Mouse (Mus musculus): Measurements from ENCODE around the gene Slc4a1.
A peak's percentile ranks its signal among the peaks of the same experiment; 100 is the strongest.

Gene Slc4a1

GRCm38 (mm10) chr11:102319941-102320685 lies 45.9 kb downstream of the Slc4a1 start:
- DNase-seq, result peak; percentile 89 to 90

DNA sequence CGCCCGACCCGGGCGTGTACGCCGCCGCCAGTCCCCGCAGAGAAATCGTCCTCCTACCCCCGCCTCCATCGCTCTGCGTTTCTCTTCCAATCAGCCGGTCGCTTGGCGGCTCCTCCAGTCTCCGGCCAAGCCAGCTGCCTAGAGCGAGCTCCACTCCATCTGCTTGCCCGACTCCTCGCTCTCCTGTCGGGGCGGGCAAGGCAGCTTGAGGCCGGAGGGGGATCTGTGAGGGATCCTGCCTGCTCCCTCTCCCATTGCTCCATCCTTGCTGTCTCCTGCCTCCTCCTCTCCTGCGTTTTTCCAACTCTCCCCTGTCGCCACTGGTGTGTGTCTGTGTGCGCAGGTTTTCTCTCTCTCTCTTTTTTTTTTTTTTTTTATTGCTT lies 46.6 kb downstream of the Slc4a1 start, which contains the start of gene Ubtf:
Gene Ubtf (minus strand): TSS at position 333 of the 383 bp plus-strand sequence.
- peak; percentile 76 to 80 for DNase-seq

GRCm38 (mm10) chr11:102318576-102319409 lies 47.2 kb downstream of the Slc4a1 start:
- DNase-seq, result peak in 1 of 2 experiments; percentile 60

GRCm38 (mm10) chr11:102317901-102318575 lies 48.0 kb downstream of the Slc4a1 start:
- peak; percentile 70 to 75 for DNase-seq

DNA sequence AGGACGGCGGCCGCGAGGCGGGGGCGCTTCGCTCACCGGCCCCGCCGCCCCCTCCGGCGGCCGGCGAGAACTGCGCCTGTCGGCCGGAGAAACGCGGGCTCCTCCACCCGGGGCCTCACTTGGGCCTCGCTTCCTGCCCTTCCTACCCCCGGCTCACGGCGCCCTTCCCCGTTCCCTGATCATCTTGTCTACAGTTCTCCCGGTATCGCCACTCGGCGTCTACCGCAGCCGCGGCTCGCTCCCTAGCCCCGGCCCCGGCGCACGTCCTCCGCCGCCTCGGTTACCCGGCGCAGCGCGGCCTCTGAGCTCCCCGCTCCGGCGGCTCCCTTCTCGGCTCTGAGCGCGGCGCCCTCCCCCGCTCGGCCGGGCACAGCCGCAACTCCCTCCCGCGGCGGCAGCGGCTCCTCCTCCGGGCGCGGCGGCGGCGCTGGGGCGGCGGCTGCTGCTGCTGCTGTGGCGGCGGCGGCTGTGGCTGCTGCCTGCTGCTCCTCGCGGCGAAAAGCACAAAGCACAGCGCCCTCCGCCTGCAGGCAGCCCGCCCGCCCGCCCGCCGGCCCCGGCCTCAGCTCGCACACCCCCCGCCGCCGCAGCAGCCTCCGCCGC lies 48.6 kb downstream of the Slc4a1 start:
- peak in 1 of 2 experiments; percentile 41 for DNase-seq

DNA sequence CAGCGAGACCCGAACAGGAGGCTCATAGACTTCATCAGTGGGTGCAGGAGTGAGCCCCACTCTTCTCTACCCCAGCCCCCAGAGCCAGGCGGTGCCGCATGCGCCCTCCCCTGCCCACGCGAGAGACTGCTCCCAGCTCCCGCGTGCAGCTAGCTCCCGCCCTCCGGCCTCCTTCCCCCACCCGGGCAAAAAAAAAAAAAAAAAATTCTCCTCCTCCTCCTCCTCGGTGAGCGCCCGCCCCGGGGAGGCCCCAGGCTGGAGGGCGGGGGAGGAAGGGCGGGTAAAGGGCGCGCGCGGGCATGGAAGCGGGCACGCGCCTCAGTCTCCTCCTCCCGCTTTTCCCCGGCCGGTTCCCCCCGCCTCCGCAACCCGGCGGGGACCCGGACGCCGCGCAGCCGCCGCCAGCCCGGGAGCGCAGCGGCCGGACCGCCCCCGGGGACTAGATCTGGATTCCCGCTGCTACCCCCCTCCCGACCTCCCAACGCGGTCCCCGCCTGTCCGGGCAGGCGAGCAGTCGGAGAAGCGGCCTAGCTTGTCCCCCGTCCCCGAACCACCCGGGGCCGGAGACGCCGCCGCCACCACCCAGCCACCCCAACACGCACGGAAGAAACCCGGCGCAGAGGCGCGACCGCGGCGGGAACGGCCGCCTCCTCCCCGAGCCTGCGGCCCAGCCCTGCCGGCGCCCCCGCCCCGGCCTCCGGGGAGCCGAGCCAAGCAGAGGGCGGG lies 49.3 kb downstream of the Slc4a1 start:
- DNase-seq, result peak; percentile 91 to 92

- no peak for DNase-seq
Measured at GRCm38 (mm10) chr11:102315690-102316571, 50.1 kb downstream of the Slc4a1 start.

- no peak for DNase-seq
Measured at GRCm38 (mm10) chr11:102314321-102314720, 51.7 kb downstream of the Slc4a1 start.

- no peak for DNase-seq
Measured at GRCm38 (mm10) chr11:102312586-102312985, 53.4 kb downstream of the Slc4a1 start.

GRCm38 (mm10) chr11:102311966-102312365 lies 54.0 kb downstream of the Slc4a1 start:
- DNase-seq, result no peak

- no peak for DNase-seq
Measured at GRCm38 (mm10) chr11:102310768-102311695, 55.0 kb downstream of the Slc4a1 start.

DNA sequence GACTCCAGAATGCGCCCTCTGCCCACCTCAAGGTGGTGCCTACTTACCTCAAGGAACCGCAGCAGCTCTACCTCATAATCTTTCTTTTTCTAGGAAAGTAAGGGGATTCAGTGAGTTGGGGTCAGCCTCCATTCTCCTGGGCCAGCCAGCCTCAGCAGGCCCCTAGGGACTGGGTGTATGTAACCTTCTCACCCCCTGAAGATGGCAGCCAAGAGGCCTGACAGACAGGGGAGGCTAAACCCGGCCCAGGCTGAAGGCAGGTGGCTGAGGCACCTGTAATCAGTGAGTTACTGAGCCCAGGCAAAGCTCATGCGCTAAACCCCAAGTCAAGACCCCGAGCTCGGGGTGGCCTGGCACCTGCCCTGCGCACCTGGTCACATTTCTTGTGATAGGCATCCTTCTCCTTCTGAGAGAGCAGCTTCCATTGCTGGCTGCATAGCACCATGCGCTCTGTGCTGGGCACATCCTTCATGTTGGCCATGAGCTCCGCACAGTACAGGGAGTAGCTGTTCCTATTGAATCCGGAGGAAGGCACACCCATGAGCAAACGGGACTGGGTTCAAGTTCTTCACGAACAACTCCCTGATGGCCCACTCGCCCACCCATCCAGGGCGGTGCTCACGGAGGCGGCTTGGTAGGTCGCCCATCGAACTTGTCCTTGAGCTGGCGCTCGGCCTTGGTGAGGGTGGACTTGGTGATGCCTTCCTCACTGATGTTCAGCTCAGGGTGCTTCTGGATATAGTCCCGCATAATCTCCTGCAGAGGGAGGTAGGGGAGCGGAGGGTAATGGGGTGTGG lies 56.0 kb downstream of the Slc4a1 start:
- DNase-seq, result no peak

DNA sequence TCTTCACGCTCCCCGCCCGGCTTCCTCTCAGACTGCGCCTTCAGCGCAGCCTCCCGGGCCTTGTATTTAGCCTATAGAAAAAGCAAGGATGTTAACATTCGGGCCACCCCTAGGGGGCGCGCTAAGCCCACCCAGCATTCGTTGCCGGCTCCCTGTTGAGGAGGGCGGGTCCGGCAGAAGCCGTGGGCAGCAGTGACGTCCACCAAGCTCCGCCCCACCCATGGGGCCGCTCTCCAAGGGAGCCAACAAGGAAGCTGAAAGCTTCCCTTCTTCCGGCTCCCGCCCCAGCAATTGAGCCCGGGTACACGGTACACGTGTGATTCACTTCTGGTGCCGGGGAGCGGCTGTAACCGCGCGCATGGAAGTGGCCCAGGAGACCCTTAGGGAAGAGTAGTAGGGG lies 57.0 kb downstream of the Slc4a1 start:
- peak; percentile 96 to 97 for DNase-seq

GRCm38 (mm10) chr11:102308104-102308503 lies 57.9 kb downstream of the Slc4a1 start:
- no peak for DNase-seq

DNA sequence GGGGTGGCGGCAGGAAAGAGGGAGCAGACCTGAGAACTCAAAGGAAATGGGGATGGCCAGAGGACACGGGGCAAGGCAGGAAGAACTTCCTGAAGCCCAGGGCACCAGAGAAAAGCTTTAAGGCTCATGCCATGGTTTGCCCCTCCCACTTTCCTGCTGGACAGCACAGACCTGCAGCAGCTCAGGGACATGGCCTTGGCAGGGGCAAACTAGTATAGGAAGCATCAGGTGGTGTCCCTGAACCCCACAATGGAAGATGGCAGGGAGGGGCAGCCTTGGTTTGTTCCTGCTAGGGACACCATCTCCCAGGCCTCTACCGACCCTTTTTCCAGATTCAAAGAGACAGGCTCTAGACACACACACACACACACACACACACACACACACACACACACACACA lies 60.6 kb downstream of the Slc4a1 start:
- DNase-seq, result no peak

DNA sequence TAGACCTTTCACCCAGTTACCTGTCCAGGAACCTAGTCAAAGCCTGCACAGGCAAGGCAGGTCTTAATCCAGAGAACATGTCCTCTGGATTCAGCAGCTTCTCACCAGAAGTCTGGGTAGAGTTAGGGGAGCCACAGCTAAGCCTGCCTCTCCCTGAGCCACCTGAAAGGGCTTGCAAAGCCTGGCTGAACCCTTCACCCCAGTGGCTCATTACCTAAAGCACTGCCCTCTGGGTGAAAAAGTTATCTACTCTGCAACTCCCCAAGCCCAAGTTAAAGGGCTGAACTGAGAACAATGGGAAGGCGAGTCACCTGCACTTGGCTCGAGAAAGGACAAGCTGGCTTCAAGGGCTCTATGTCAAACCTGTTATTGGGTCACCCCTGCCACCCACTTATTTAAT lies 61.9 kb downstream of the Slc4a1 start:
- no peak for DNase-seq

DNA sequence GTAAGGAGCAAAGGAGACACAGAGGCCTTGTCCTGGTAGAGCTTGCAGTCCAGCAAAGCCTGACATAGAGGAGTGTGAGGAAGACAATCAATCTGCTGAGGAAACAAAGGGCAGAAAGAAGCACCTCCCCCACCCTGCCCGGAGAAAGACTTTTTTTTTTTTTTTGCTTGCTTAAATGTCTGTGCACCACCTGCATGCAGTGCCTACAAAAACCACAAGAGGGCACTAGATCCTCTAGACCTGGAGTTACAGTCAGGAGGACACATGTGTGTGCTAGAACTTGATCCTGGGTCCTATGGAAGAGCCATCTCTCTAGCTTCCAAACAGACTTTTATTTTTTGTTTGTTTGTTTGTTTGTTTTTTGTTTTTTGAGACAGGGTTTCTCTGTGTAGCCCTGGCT lies 66.2 kb downstream of the Slc4a1 start:
- DNase-seq, result peak in 1 of 2 experiments; percentile 78

All from kidney, adult 8-10 months (tissue).